Mouse (Mus musculus): ENCODE results near the gene Kynu.

DNA sequence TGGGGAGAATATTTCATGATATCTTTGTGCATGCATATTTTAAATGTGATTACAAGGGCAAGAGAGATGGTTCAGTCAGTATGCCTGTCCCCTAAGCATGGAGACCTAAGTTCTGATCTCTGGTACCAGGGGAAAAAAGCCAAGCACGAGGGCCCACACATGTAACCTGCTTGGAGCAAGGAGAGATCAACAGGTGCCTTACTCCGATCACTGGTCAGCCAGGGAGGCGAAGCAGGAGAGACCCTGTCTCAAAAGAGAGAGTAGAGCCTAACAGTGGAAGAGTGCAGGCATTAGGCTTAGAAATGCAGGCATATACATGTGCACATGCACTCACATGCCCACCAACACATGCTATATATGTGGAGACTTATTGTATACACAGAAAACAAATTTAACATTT, 173.7 kb downstream of the Kynu start:
- no peak for TF ChIP-seq EP300 (IDR thresholded peaks at IDR 0.05; ENCODE audit: low read depth)
- TF ChIP-seq CTCF (IDR thresholded peaks at IDR 0.05; ENCODE audit: low read depth) = no peak
